Mouse (Mus musculus): ENCODE measurements around the gene 1700093K21Rik.

- TF ChIP-seq CTCF (IDR thresholded peaks at IDR 0.05; ENCODE audit: control insufficient read depth, insufficient read depth, low read length) (no peak), POLR2A (IDR thresholded peaks at IDR 0.05; ENCODE audit: borderline replicate concordance, control insufficient read depth, low read depth, low read length) (no peak)
Observed at GRCm38 (mm10) chr11:23495231-23495630, 25.7 kb downstream of the 1700093K21Rik start.
